Mouse (Mus musculus) neural tube, embryonic 15.5 days (tissue): Measurements from ENCODE around the gene Ppard. TPM values are rescaled to one million over a fixed set of nuclear protein-coding genes. Genes with fewer than 3 reads are reported as not detected.
"Not testable (repeated sequence)": the region's sequence is repeated elsewhere in the genome, so short reads cannot be mapped to it uniquely, and the experiment has no call there.

Experiments
- ATAC-seq: fragments of 200-750 bp; cut with Nextera tagmentation; 2 replicates; pipeline ENCODE4 v1.8.0; 2017; ENCODE audit warnings: mild to moderate bottlenecking, moderate TSS enrichment, moderate library complexity; ENCODE audit not compliant: low FRiP score
- H3K27ac ChIP-seq: fragments of 300-500 bp; sonication (generic); replicated peaks from 2 replicates; pipeline ENCODE4 v1.5.1; 2015; ENCODE audit warnings: mild to moderate bottlenecking, inconsistent platforms
- H3K27me3 ChIP-seq: fragments of 300-500 bp; sonication (generic); replicated peaks from 2 replicates; pipeline ENCODE4 v1.6.1; 2015; ENCODE audit warnings: inconsistent platforms
- H3K36me3 ChIP-seq: fragments of 300-500 bp; sonication (generic); 2 replicates; pipeline ENCODE4 v1.6.1; 2015; ENCODE audit warnings: inconsistent platforms
- H3K4me1 ChIP-seq: fragments of 300-500 bp; sonication (generic); 2 replicates; pipeline ENCODE4 v1.6.1; 2015; ENCODE audit warnings: inconsistent platforms
- H3K4me2 ChIP-seq: fragments of 300-500 bp; sonication (generic); 2 replicates; pipeline ENCODE4 v1.6.1; 2015; ENCODE audit warnings: inconsistent platforms, mild to moderate bottlenecking, moderate library complexity
- H3K4me3 ChIP-seq: fragments of 300-500 bp; sonication (generic); replicated peaks from 2 replicates; pipeline ENCODE4 v1.5.1; 2015; ENCODE audit warnings: mild to moderate bottlenecking, inconsistent platforms
- H3K9ac ChIP-seq: fragments of 300-500 bp; sonication (generic); replicated peaks from 2 replicates; pipeline ENCODE4 v1.6.1; 2015; ENCODE audit warnings: mild to moderate bottlenecking, inconsistent platforms
- H3K9me3 ChIP-seq: fragments of 300-500 bp; sonication (generic); replicated peaks from 2 replicates; pipeline ENCODE4 v1.6.1; 2016; ENCODE audit warnings: inconsistent platforms
- WGBS: fragments of 180-500 bp; shearing (Covaris S2); methylation state at CpG from one replicate; pipeline ENCODE4 v1.1.7; 2015; ENCODE audit warnings: mixed read lengths; 5-methylcytosine and 5-hydroxymethylcytosine counted together
- polyA plus RNA-seq: library from polyadenylated mRNA; unstranded; fragments of >200 nt; fragmentation: Nextera tagmentation; extraction: Ambion mirVana; gene quantifications from 2 replicates; pipeline ENCODE4 v1.2.1, GENCODE M21; 2015

The Ppard gene
- polyA plus RNA-seq, 1 experiment from 2014 or later: 1.3 TPM

GRCm38 (mm10) chr17:28207591-28208313 lies 24.7 kb upstream of the Ppard start, which contains the start of gene Def6:
Gene Def6, plus strand, starts transcription at chr17:28207778.
- Histone ChIP-seq H3K4me2 (peak within 1 kb of the TSS; percentile 50), H3K27ac (peak within 1 kb of the TSS; percentile 64), H3K36me3 (peaks cover 12% of the 10 kb centered on the region), H3K4me3 (peak within 1 kb of the TSS; percentile 19), H3K9me3 (no peaks in the 10 kb centered on the region), H3K4me1 (peaks cover 9% of the 10 kb centered on the region), H3K27me3 (no peaks in the 10 kb centered on the region), H3K9ac (peak within 1 kb of the TSS; percentile 33; the same call in 1 of the 2 replicates)
- 24% methylated on average over 26 of the region's 26 CpGs for WGBS
- peak; percentile 64 for ATAC-seq

GRCm38 (mm10) chr17:28208314-28208612 lies 24.2 kb upstream of the Ppard start:
- no peaks in the 10 kb centered on the region for H3K27me3 ChIP-seq
- WGBS: 88% methylated on average over 8 of the region's 8 CpGs
- H3K4me1 ChIP-seq: peaks cover 9% of the 10 kb centered on the region
- peaks cover 7% of the 10 kb centered on the region; the same call in 1 of the 2 replicates for H3K36me3 ChIP-seq
- H3K9me3 ChIP-seq: no peaks in the 10 kb centered on the region
- H3K9ac ChIP-seq: 0 out of 2 replicates have a peak overlapping the region, but pooled peaks have one; percentile 33
- H3K27ac ChIP-seq: no peak overlapping the region; the same call in 1 of the 2 replicates
- peak overlapping the region; percentile 50; the same call in 1 of the 2 replicates for H3K4me2 ChIP-seq
- no peak for ATAC-seq
- peak overlapping the region; percentile 19 for H3K4me3 ChIP-seq

GRCm38 (mm10) chr17:28209457-28210110 lies 22.9 kb upstream of the Ppard start:
- Histone ChIP-seq H3K36me3 (peaks cover 7% of the 10 kb centered on the region; the same call in 1 of the 2 replicates), H3K27ac (no peak overlapping the region), H3K9ac (no peak overlapping the region), H3K4me2 (no peak overlapping the region), H3K9me3 (no peaks in the 10 kb centered on the region), H3K4me1 (peaks cover 9% of the 10 kb centered on the region), H3K4me3 (no peak overlapping the region), H3K27me3 (no peaks in the 10 kb centered on the region)
- ATAC-seq: no peak
- 73% methylated on average over 4 of the region's 4 CpGs for WGBS

- H3K4me3 ChIP-seq: no peak overlapping the region
- H3K4me2 ChIP-seq: no peak overlapping the region
- 0 out of 2 replicates have a peak, but pooled peaks cover 3% of the 10 kb centered on the region for H3K27me3 ChIP-seq
- H3K9me3 ChIP-seq: no peaks in the 10 kb centered on the region
- H3K36me3 ChIP-seq: no peaks in the 10 kb centered on the region
- H3K4me1 ChIP-seq: peaks cover 9% of the 10 kb centered on the region
- WGBS: 83% methylated on average over 6 of the region's 6 CpGs
- H3K27ac ChIP-seq: no peak overlapping the region
- no peak for ATAC-seq
- no peak overlapping the region for H3K9ac ChIP-seq
Observed at GRCm38 (mm10) chr17:28211921-28212341, 20.6 kb upstream of the Ppard start.

GRCm38 (mm10) chr17:28212391-28212790 lies 20.1 kb upstream of the Ppard start:
- H3K36me3 ChIP-seq: no peaks in the 10 kb centered on the region
- peaks cover 8% of the 10 kb centered on the region; the same call in 1 of the 2 replicates for H3K4me1 ChIP-seq
- no peak overlapping the region for H3K4me2 ChIP-seq
- H3K9ac ChIP-seq: no peak overlapping the region
- no peak for ATAC-seq
- H3K9me3 ChIP-seq: no peaks in the 10 kb centered on the region
- H3K27ac ChIP-seq: no peak overlapping the region
- H3K4me3 ChIP-seq: no peak overlapping the region
- H3K27me3 ChIP-seq: 0 out of 2 replicates have a peak, but pooled peaks cover 3% of the 10 kb centered on the region
- WGBS: 76% methylated on average over 9 of the region's 9 CpGs

- Histone ChIP-seq H3K4me1 (peaks cover 7% of the 10 kb centered on the region), H3K4me2 (no peak overlapping the region), H3K36me3 (no peaks in the 10 kb centered on the region), H3K4me3 (no peak overlapping the region), H3K27ac (no peak overlapping the region), H3K9ac (no peak overlapping the region), H3K9me3 (no peaks in the 10 kb centered on the region), H3K27me3 (0 out of 2 replicates have a peak, but pooled peaks cover 3% of the 10 kb centered on the region)
- no peak for ATAC-seq
- 35% methylated on average over 4 of the region's 4 CpGs for WGBS
Observed at GRCm38 (mm10) chr17:28213236-28213635, 19.3 kb upstream of the Ppard start.

GRCm38 (mm10) chr17:28216791-28217190 lies 15.7 kb upstream of the Ppard start:
- no peak overlapping the region for H3K27ac ChIP-seq
- H3K4me1 ChIP-seq: peaks cover 9% of the 10 kb centered on the region
- no peak overlapping the region for H3K4me2 ChIP-seq
- no peak for ATAC-seq
- H3K9me3 ChIP-seq: no peaks in the 10 kb centered on the region
- H3K36me3 ChIP-seq: no peaks in the 10 kb centered on the region
- 88% methylated on average over 9 of the region's 9 CpGs for WGBS
- no peak overlapping the region for H3K9ac ChIP-seq
- 0 out of 2 replicates have a peak, but pooled peaks cover 3% of the 10 kb centered on the region for H3K27me3 ChIP-seq
- H3K4me3 ChIP-seq: no peak overlapping the region

- Histone ChIP-seq H3K27ac (peak overlapping the region; percentile 41; the same call in 1 of the 2 replicates), H3K4me1 (peaks cover 12% of the 10 kb centered on the region), H3K36me3 (no peaks in the 10 kb centered on the region), H3K4me2 (peak overlapping the region; percentile 26), H3K27me3 (0 out of 2 replicates have a peak, but pooled peaks cover 3% of the 10 kb centered on the region), H3K4me3 (no peak overlapping the region), H3K9me3 (no peaks in the 10 kb centered on the region), H3K9ac (no peak overlapping the region)
- 22% methylated on average over 23 of the region's 23 CpGs for WGBS
- no peak for ATAC-seq
Observed at GRCm38 (mm10) chr17:28217721-28218649, 14.5 kb upstream of the Ppard start.

GRCm38 (mm10) chr17:28222463-28222862 lies 10.0 kb upstream of the Ppard start:
- Histone ChIP-seq H3K4me2 (peak overlapping the region; percentile 95; the same call in 1 of the 2 replicates), H3K4me1 (peaks cover 35% of the 10 kb centered on the region)
- not testable (repeated sequence) for ATAC-seq, H3K4me3 ChIP-seq, H3K27ac ChIP-seq, H3K9ac ChIP-seq, H3K36me3 ChIP-seq, H3K9me3 ChIP-seq, H3K27me3 ChIP-seq
- 95% methylated on average over 10 of the region's 10 CpGs for WGBS

GRCm38 (mm10) chr17:28223561-28224391 lies 8.7 kb upstream of the Ppard start:
- WGBS: under 1% methylated on average over 46 of the region's 46 CpGs
- peak overlapping the region; percentile 95 for H3K4me2 ChIP-seq
- ATAC-seq: peak; percentile 84

More at GRCm38 (mm10) chr17:28223561-28224391, 8.7 kb upstream of the Ppard start:
- Histone ChIP-seq H3K9me3 (no peaks in the 10 kb centered on the region), H3K4me1 (peaks cover 27% of the 10 kb centered on the region), H3K36me3 (no peaks in the 10 kb centered on the region), H3K27me3 (no peaks in the 10 kb centered on the region), H3K4me3 (peak overlapping the region; percentile 47), H3K27ac (peak overlapping the region; percentile 86), H3K9ac (peak overlapping the region; percentile 75)
